Comparison of ENCODE assay signal across 25 mouse cellular contexts in the genomic region with DNA sequence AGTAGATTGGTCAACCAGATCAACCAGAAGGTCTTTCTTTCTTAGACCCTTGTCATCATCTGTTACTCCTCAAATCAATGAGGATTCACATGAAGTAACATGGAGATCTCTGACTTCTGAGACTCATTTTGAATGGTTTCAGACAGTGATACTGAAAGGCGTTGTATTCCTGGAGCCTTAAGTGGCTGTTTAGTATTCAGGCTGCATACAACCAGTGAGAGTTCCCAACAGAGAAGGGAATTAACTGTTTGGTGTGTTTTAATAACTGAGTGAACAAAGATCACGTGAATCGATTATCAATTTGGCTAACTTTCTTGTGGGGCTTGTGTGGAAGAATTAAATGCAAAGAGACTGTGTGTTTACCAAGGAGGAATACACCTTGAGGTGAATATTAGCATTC.
"Had no signal": no experiment of that assay in that cellular context is flagged by ENCODE, and none has a peak within 500 bp of the region (broad histone marks: within the 10 kb centered on the region; RNA-seq: fewer than 3 reads in every experiment).

No protein-coding gene starts in this region.

- H3K27me3 ChIP-seq: heart, embryonic 13.5 days; heart, embryonic 15.5 days; kidney, embryonic 15.5 days; limb, embryonic 13.5 days; limb, embryonic 15.5 days; liver, embryonic 12.5 days had no signal

- H3K27ac ChIP-seq: heart, adult 2 months; heart, embryonic 13.5 days; heart, embryonic 15.5 days; hindbrain, embryonic 14.5 days; kidney, embryonic 15.5 days; kidney, postnatal 0 days; limb, embryonic 13.5 days; limb, embryonic 15.5 days; liver, embryonic 12.5 days had no signal

- H3K36me3 ChIP-seq: heart, embryonic 13.5 days; heart, embryonic 15.5 days; kidney, embryonic 15.5 days; limb, embryonic 13.5 days; limb, embryonic 15.5 days; liver, embryonic 12.5 days had no signal

- H3K4me2 ChIP-seq: heart, embryonic 11.5 days; heart, embryonic 13.5 days; heart, embryonic 15.5 days; hindbrain, embryonic 14.5 days; kidney, embryonic 15.5 days; limb, embryonic 13.5 days; limb, embryonic 15.5 days; liver, embryonic 12.5 days had no signal

- H3K4me3 ChIP-seq: heart, adult 2 months; heart, embryonic 13.5 days; heart, embryonic 15.5 days; kidney, embryonic 15.5 days; limb, embryonic 13.5 days; limb, embryonic 15.5 days; liver, embryonic 12.5 days had no signal

- DNase-seq: gastrocnemius, postnatal 14 days; gastrocnemius, postnatal 36 days; heart, adult 11 months; heart, adult 2 months; heart, postnatal 14 days; heart, postnatal 36 days; kidney, adult 11 months; kidney, adult 2 months; kidney, adult 9 months; kidney, postnatal 14 days; kidney, postnatal 36 days; layer of hippocampus, adult 9-11 months; layer of hippocampus, postnatal 36 days; left cerebral cortex, postnatal 4 days had no signal

- H3K9ac ChIP-seq: heart, embryonic 13.5 days; heart, embryonic 15.5 days; hindbrain, embryonic 14.5 days; kidney, embryonic 15.5 days; limb, embryonic 13.5 days; limb, embryonic 15.5 days; liver, embryonic 12.5 days had no signal

- H3K4me1 ChIP-seq: heart, embryonic 15.5 days; kidney, embryonic 15.5 days; limb, embryonic 15.5 days; liver, embryonic 12.5 days had no signal

- H3K9me3 ChIP-seq: heart, embryonic 13.5 days; heart, embryonic 15.5 days; kidney, embryonic 15.5 days; limb, embryonic 13.5 days; limb, embryonic 15.5 days; liver, embryonic 12.5 days had no signal

- ATAC-seq: hindbrain, embryonic 16.5 days; intestine, embryonic 16.5 days; liver, embryonic 12.5 days had no signal
